Mouse (Mus musculus): ENCODE measurements around the gene 2310007B03Rik. TPM values are rescaled to one million over a fixed set of nuclear protein-coding genes. Genes with fewer than 3 reads are reported as not detected.

Gene 2310007B03Rik
- not detected in 2 replicates for polyA plus RNA-seq (2012; ENCODE audit: low replicate concordance)

DNA sequence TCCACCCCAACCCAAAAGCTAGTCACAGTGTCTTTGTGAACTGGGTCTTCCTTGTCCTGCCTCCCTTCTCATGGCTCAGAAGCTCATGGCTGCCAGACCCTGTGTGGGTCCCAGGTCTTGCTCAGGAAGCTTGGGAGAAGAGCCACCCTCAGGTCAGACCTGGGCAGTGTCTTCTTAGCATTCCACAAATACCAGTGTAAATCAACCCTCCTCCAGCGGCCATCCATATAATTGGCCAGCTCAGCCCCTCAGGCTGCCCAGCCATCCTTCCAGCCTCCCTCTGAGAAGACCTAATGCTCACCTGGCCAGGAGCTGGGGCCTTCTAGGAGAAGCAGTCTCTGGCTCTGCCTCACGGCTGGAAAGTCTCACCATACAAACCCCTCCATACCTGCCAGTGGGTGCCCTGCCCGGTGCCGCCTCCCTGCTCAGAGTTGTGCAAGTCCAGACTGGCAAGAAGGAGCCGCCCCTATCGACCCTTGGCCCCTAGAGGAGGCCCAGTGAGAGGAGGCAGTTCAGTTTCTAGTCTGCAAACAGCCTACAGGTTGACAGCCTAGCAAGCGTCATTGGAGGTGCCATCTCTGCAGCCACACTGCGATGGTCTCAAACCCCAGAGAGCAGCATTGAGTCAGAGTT, at the start of gene 2310007B03Rik:
TSS of gene 2310007B03Rik (minus strand) at position 448 of the 633 bp plus-strand sequence.

DNA sequence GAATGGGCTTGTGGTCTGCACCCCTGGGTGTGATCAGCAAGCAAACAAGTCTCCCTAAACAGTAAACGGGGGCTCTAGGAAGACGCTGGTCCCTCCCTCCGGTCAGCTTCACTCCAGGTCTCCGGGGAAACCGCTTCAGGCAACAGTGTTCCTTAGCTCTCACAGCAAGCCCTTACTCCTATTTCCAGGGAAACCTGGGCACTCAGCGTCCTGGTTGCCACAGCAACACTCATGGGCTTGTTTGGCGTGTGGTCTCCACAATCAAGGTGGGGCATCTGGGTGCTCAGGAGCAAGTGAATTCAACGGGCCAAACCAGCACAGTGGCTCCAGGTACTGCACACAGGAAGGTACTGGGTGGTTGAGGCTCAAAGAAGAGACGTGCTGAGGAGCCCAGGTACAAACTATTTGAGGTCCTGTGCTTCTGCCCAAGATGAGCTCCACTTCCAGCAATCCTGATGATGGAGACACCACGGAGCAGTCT, 7.6 kb upstream of the 2310007B03Rik start, which contains the start of gene Crocc2:
TSS of gene Crocc2 (plus strand) at position 431 of the 481 bp plus-strand sequence.

DNA sequence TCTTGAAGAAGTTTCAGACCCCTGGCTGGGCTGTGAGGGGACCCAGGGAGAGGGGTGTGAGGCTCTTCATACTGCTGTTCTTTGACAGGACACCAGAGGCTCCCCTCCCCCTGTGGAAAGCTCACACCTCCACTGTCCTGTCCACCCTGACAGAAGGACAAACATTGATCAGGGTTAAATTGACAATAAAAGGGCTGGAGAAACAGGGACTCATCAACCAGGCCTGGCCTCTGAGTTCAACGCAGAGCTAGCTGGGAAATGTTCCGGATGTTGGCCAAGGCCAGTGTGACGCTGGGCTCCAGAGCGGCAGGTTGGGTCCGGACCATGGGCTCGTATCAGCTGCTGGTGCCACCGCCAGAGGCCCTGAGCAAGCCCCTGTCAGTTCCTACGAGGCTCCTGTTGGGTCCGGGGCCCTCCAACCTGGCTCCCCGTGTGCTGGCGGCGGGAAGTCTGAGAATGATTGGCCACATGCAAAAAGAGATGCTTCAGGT, 25.7 kb downstream of the 2310007B03Rik start, which contains the start of gene Agxt:
TSS of gene Agxt (plus strand) at position 205 of the 491 bp plus-strand sequence.

DNA sequence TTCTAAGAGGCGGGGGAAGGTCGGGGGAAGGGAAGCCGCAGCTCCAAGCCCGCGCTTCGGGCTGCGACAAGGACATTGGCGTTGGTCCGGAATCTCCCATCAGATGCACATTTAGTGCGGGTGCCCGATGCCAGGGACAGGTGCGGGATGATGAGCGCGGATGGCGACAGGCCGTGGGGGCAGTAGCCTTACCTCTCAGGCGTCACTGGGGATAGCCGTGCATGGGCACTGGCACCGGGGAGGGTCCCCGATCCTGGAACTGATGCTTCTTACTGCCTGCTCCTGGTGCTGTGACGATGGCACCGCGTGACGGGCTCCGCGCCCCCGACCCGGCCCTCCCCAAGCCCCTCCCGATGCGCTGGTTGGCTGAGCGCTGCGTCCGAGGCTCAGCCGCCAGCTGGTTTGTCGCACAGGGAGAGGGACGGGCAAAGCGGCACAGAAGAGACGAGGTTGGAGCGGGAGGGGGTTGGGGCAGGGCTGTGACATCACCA, 59.1 kb downstream of the 2310007B03Rik start, which contains the start of gene Kif1a:
TSS of gene Kif1a (minus strand) at position 381 of the 491 bp plus-strand sequence.

Other genes with a start within 250 kb of the 2310007B03Rik start
- 13.9 and 21.5 TPM in 2 replicates for gene Capn10, start 226.6 kb downstream of the 2310007B03Rik start, polyA plus RNA-seq (2012; ENCODE audit: low replicate concordance)
- 5.8 and 12.5 TPM in 2 replicates for gene Gpr35, start 210.1 kb downstream of the 2310007B03Rik start, polyA plus RNA-seq (2012; ENCODE audit: low replicate concordance)
- gene Aqp12, start 154.6 kb downstream of the 2310007B03Rik start, polyA plus RNA-seq (2012; ENCODE audit: low replicate concordance): not detected in 2 replicates
- 0.19 and 0.28 TPM in 2 replicates for gene Kif1a, start 59.0 kb downstream of the 2310007B03Rik start, polyA plus RNA-seq (2012; ENCODE audit: low replicate concordance)
- gene Agxt, start 25.7 kb downstream of the 2310007B03Rik start, polyA plus RNA-seq (2012; ENCODE audit: low replicate concordance): not detected in 2 replicates
- 0.02 TPM in 2 replicates for gene Crocc2, start 7.8 kb upstream of the 2310007B03Rik start, polyA plus RNA-seq (2012; ENCODE audit: low replicate concordance)
- gene Sned1, start 74.9 kb upstream of the 2310007B03Rik start, polyA plus RNA-seq (2012; ENCODE audit: low replicate concordance): 1.4 and 2.2 TPM in 2 replicates
- gene Mterf4, start 145.0 kb upstream of the 2310007B03Rik start, polyA plus RNA-seq (2012; ENCODE audit: low replicate concordance): 2.9 and 3.5 TPM in 2 replicates
- 1.9 and 9.2 TPM in 2 replicates for gene Ppp1r7, start 181.9 kb upstream of the 2310007B03Rik start, polyA plus RNA-seq (2012; ENCODE audit: low replicate concordance)
- 0.28 and 1.6 TPM in 2 replicates for gene Pask, start 182.5 kb upstream of the 2310007B03Rik start, polyA plus RNA-seq (2012; ENCODE audit: low replicate concordance)
- gene Ano7, start 213.0 kb upstream of the 2310007B03Rik start, polyA plus RNA-seq (2012; ENCODE audit: low replicate concordance): 0.03 TPM in 1 of 2 replicates, not detected in the other

Measured in hematopoietic multipotent progenitor cell, adult 10-12 weeks (in vitro differentiated cells).